In the genomic region with DNA sequence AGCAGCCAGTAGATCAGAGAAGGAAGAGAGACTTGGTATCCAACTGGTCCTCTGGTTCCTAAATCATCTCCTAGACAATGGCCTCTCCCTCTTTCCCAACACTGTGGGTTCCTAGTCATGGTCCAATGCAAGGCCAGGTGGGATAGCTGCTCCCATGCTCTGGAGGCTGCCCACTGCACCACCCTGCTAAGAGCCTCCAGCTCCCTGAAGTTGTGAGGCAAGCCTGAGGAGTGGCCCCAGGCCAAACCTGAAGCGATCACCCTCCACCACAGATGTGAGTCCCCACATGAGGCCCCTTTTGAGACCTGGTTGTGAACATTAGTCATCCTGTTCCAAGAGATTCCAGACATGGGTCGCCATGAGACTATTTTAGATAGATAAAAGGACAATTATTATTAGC, we compare ENCODE assay signal across 12 mouse cellular contexts.
"Had no signal": no experiment of that assay in that cellular context is flagged by ENCODE, and none has a peak within 500 bp of the region (broad histone marks: within the 10 kb centered on the region; RNA-seq: fewer than 3 reads in every experiment).

No protein-coding gene starts in this region.

- DNase-seq: retina, postnatal 1 day; right cerebral cortex, adult 18-20 months; right cerebral cortex, postnatal 14 days; right cerebral cortex, postnatal 25 days; right cerebral cortex, postnatal 4 days; spleen, adult 18-20 months; thymus, adult 18-20 months; thymus, adult 2 months; thymus, postnatal 14 days; thymus, postnatal 25 days; thymus, postnatal 36 days; thymus, postnatal 4 days had no signal
